Mouse (Mus musculus) ES-E14 (cell line): ENCODE data around the gene Npas2. TPM values are rescaled to one million over a fixed set of nuclear protein-coding genes. Genes with fewer than 3 reads are reported as not detected.

Source experiments
- DNase-seq: peaks from one replicate; pipeline ENCODE4 v3.0.0-alpha.2; 2013; ENCODE audit warnings: low read depth, low spot score
- H3K27ac ChIP-seq: 2 replicates; pipeline ENCODE4 v1.5.1; 2012; ENCODE audit warnings: low read depth, mild to moderate bottlenecking, low read length, moderate library complexity, mixed read lengths; ENCODE audit not compliant: poor library complexity, insufficient read depth, severe bottlenecking
- H3K36me3 ChIP-seq: 2 replicates; pipeline ENCODE4 v1.6.1; 2012; ENCODE audit warnings: mild to moderate bottlenecking, low read length, moderate library complexity, mixed read lengths; ENCODE audit not compliant: control insufficient read depth, poor library complexity, insufficient read depth, severe bottlenecking
- H3K4me1 ChIP-seq, 2 experiments: fragments of 150-350 bp in 1 of 2; sonication (generic) in 1 of 2; 2 replicates each; pipeline ENCODE4 v1.6.1; 2012; ENCODE audit warnings: low read length in 2 of 2, mild to moderate bottlenecking in 1 of 2, mixed read lengths in 1 of 2; ENCODE audit not compliant: control insufficient read depth in 2 of 2, insufficient read depth in 2 of 2, poor library complexity in 1 of 2
- H3K4me3 ChIP-seq, 2 experiments: fragments of 150-350 bp in 1 of 2; sonication (generic) in 1 of 2; 2 replicates each; pipeline ENCODE4 v1.5.1; 2012; ENCODE audit warnings: low read length in 2 of 2, low read depth in 1 of 2, mild to moderate bottlenecking in 1 of 2, mixed read lengths in 1 of 2; ENCODE audit not compliant: insufficient read depth in 1 of 2, poor library complexity in 1 of 2, severe bottlenecking in 1 of 2
- H3K9ac ChIP-seq: 2 replicates; pipeline ENCODE4 v1.6.1; 2012; ENCODE audit warnings: low read depth, mild to moderate bottlenecking, low read length, mixed read lengths; ENCODE audit not compliant: poor library complexity, insufficient read depth, severe bottlenecking
- H3K9me3 ChIP-seq: fragments of 150-350 bp; sonication (generic); 2 replicates; pipeline ENCODE4 v1.6.1; 2012; ENCODE audit warnings: low read depth, mild to moderate bottlenecking, low read length; ENCODE audit not compliant: control insufficient read depth, insufficient read depth
- CHD2 ChIP-seq: IDR thresholded peaks from 2 replicates; pipeline ENCODE4 v1.6.1; 2014; ENCODE audit warnings: mild to moderate bottlenecking, low read depth, low read length, inconsistent platforms
- HCFC1 ChIP-seq: IDR thresholded peaks from 2 replicates; pipeline ENCODE4 v1.6.1; 2012; ENCODE audit warnings: low read length, inconsistent platforms, borderline replicate concordance; ENCODE audit not compliant: insufficient read depth
- MAFK ChIP-seq: IDR thresholded peaks from 2 replicates; pipeline ENCODE4 v1.6.1; 2014; ENCODE audit warnings: mild to moderate bottlenecking, low read depth, low read length, inconsistent platforms; ENCODE audit not compliant: insufficient read depth
- ZC3H11A ChIP-seq: IDR thresholded peaks from 2 replicates; pipeline ENCODE4 v1.6.1; 2012; ENCODE audit warnings: low read depth, mild to moderate bottlenecking, inconsistent platforms, low read length, borderline replicate concordance
- ZNF384 ChIP-seq: IDR thresholded peaks from 2 replicates; pipeline ENCODE4 v1.6.1; 2012; ENCODE audit warnings: low read depth, low read length, inconsistent platforms
- in situ Hi-C, 2 experiments: fragments of 600-800 bp; cut with MboI; formaldehyde crosslinking; loops; one replicate each; pipeline ENCODE4 v1.15.1; 2025; ENCODE audit warnings: low sequenced_read_pairs in 2 of 2, inconsistent platforms in 1 of 2; ENCODE audit not compliant: unreplicated experiment in 2 of 2
- total RNA-seq: library from RNA; depleted of rRNA; stranded (reverse); fragments of 300-350 nt; gene quantifications from 2 replicates; pipeline ENCODE4 v1.2.3, GENCODE M21; 2012

Npas2 gene
- total RNA-seq, 1 experiment = 0.09 TPM

DNA sequence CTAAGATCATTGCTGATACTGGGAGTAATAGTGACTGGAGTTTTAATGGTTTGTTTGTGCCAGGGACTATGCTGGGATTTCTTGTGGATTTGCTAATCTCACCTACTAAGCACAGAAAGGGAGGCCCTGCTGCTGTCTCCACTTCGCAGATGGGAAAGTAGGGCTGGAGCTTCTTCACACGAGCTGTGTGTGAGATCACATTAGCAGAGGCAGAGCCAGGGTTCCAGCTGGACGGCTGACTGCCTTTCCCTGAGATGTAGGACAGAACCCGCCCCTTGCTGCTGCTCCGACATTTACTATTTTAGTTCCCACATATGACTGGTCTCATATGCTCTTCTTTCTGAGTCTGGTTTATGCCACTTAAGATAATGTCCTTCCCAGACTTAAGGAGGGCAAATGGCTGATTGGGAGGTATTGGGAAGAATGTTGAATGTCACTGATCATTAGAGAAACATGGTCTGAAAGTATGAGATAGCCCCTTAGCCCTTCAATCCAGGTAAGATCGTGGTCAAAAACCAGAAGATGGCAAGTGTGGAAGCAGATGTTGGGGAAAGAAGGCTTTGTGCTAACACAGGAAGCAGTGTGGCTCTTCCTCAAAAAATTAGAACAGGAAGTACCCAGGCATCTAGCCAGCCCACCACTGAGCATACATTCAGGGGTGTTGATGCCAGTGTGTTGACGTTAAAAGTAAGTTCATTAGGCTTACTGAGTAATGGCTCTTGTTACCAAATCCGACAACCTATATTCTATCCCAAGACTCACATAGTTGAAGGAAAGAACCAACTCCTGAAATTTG is 66.8 kb downstream of the Npas2 start:
- H3K4me1 ChIP-seq = no peaks in the 10 kb centered on the region
- H3K27ac ChIP-seq = no peak overlapping the region
- no peak for DNase-seq
- TF ChIP-seq ZNF384 (no peak), HCFC1 (no peak), CHD2 (no peak), MAFK (no peak), ZC3H11A (no peak)
- no peak overlapping the region for H3K4me3 ChIP-seq
- in situ Hi-C loops = no loop called here
- H3K36me3 ChIP-seq = no peaks in the 10 kb centered on the region
- H3K9me3 ChIP-seq = no peaks in the 10 kb centered on the region
- no peak overlapping the region for H3K9ac ChIP-seq

DNA sequence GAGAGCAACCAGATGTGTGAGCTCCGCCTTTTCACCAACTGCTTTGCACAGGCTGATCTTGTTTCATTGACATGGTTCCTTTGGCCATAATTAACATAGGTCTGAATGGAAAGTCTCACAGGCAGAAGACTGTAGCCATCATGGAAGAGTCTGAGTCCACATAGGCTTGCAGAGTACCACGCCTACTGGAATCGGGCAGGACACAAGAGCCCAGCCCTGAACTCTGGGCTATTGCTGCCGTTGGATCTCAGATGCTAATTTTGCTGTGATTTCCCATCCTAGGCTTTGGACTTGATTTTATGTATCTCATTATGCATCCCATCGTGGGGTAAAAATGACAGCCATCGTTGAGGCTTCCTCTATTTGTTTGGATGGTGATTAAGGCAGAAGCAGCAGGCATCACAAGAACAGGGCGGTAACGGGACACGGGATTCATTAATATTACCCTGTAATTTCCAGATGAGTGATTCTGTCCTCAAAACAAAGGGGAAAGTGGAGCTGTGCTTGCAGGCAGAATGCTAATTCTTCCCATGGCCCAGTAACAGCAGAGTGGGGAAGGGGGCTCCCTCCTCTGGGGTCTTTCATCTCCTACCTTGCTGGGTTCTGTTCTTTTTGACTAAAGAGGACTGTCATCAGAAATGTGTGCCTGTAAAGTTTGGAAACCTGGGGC is 73.4 kb downstream of the Npas2 start:
- in situ Hi-C loops = no loop called here

DNA sequence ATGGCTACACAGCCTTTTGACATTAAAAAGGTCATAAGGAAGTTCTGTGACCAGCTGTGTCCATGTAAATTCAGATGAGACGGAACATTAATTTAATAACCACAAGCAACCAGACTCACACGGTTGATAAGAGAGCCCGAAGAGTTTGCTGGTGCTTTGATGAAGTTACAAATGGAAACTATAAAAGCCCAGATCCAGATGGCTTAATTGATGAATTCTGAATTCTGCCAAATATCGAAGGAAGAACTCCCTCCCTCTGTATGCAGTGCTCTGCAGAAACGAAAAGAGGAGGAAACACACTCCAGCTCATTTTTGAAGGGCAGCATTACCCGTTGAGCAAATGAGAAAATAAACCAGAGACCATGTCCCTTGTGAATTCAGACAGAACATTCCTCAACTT is 79.4 kb downstream of the Npas2 start:
- Histone ChIP-seq H3K9me3 (no peaks in the 10 kb centered on the region), H3K9ac (no peak overlapping the region), H3K36me3 (no peaks in the 10 kb centered on the region), H3K27ac (no peak overlapping the region), H3K4me1 (no peaks in the 10 kb centered on the region), H3K4me3 (no peak overlapping the region)
- TF ChIP-seq ZNF384 = no peak
- TF ChIP-seq HCFC1 = no peak
- TF ChIP-seq CHD2 = no peak
- TF ChIP-seq MAFK = no peak
- no peak for TF ChIP-seq ZC3H11A
- in situ Hi-C loops = no loop called here
- DNase-seq = no peak

More for the DNA sequence above, 73.4 kb downstream of the Npas2 start:
- H3K27ac ChIP-seq = no peak overlapping the region
- no peak for TF ChIP-seq ZC3H11A
- no peak for TF ChIP-seq ZNF384
- no peak for TF ChIP-seq CHD2
- no peak for TF ChIP-seq HCFC1
- TF ChIP-seq MAFK = no peak
- no peak overlapping the region for H3K9ac ChIP-seq
- H3K4me1 ChIP-seq = no peaks in the 10 kb centered on the region
- DNase-seq = no peak
- H3K9me3 ChIP-seq = no peaks in the 10 kb centered on the region
- no peaks in the 10 kb centered on the region for H3K36me3 ChIP-seq
- H3K4me3 ChIP-seq = no peak overlapping the region

DNA sequence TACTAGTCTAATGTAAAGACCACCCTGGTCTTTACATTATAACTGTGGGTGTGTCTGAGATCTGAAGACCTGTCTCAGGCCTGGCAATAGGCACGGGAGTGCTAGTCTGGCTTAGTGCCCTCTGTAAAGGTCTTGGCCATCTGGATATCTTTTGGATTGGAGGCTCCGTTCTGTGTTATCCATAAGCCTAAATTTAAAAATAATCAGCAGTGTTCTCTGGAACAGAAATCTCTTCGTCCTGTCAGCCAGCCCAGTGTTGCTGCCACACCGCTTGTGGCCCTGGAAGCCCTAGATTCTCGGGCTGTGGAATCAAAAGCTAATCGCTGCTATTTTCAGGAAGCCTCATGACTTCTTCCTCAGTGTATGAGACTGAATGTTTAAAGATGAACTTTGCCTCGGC is 86.9 kb downstream of the Npas2 start:
- Histone ChIP-seq H3K27ac (no peak overlapping the region), H3K36me3 (no peaks in the 10 kb centered on the region), H3K4me3 (no peak overlapping the region), H3K9ac (no peak overlapping the region), H3K4me1 (no peaks in the 10 kb centered on the region; a peak in 1 of 4 replicates), H3K9me3 (no peaks in the 10 kb centered on the region)
- in situ Hi-C loops = no loop called here
- no peak for DNase-seq
- no peak for TF ChIP-seq CHD2
- no peak for TF ChIP-seq HCFC1
- TF ChIP-seq MAFK = no peak
- TF ChIP-seq ZNF384 = no peak
- no peak for TF ChIP-seq ZC3H11A
